Mouse (Mus musculus): ENCODE data around the gene Ets1. TPM values are rescaled to one million over a fixed set of nuclear protein-coding genes. Genes with fewer than 3 reads are reported as not detected.

Gene Ets1
- polyA plus RNA-seq (2012; rRNA removed): 5.5 and 7.2 TPM in 2 replicates

DNA sequence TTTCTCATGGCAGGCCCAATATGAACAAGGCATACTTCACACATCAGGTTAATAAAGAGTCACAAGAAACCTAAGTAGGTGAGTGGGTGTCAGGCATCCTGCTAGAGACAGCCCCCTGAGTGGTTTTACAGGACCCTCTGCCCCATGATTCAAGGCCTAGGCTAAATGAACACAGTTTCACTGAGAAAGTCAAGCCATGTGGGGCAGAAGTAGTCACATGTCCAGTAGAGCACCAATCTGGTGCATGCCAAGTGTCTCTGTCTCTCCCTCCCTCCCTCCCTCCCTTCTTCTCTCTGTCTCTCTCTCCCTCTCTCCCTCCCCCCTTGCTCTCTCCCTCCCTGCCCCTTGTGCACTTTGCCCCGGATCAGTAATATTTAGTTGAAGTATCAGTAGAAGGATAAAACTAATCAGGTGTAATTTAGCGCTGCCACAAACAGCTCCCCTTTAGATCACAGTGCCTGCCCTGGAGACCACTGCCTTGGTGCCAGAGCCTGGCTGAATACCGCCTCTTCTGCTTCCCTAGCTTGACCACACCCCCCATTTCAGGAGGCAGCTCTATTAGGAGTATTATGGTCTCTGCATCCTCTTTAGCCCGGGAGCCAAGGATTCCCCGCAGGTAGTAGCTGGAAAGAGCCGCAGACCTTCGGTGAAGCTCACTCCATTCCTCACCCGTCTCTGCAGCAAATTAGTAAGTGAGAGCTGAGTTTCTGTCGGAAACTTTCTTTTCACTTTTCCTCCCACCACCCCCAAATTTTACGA lies at the start of gene Ets1:
TSS of gene Ets1 (plus strand) at position 595 of the 759 bp plus-strand sequence.

Other genes with a start within 250 kb of the Ets1 start
- gene Fli1, start 93.4 kb upstream of the Ets1 start, polyA plus RNA-seq (2012; rRNA removed): 2.3 and 2.7 TPM in 2 replicates